In genomic region chr13:73035336-73035940, GRCm38 (mm10) we compare ENCODE assay signal across 22 mouse cellular contexts.
DNase-seq lines count a peak whose midpoint lies in the region; ATAC-seq lines count a peak whose summit lies in the region.
"Had no signal": no experiment of that assay in that cellular context is flagged by ENCODE, and none has a peak within 500 bp of the region (broad histone marks: within the 10 kb centered on the region; RNA-seq: fewer than 3 reads in every experiment).

No protein-coding gene starts in this region.

- 15% methylated on average over 2 of the region's 2 CpGs for WGBS in hindbrain, embryonic 14.5 days
- 36% methylated on average over 2 of the region's 2 CpGs for WGBS in midbrain, embryonic 12.5 days
- 38% methylated on average over 2 of the region's 2 CpGs for WGBS in neural tube, embryonic 12.5 days
- 64% methylated on average over 2 of the region's 2 CpGs for WGBS in intestine, embryonic 16.5 days

- H3K36me3 ChIP-seq in megakaryocyte, embryonic 14.5 days (replicated peaks; ENCODE audit: low read length): no peaks in the 10 kb centered on the region
- no peaks in the 10 kb centered on the region for H3K36me3 ChIP-seq in hindbrain, embryonic 14.5 days (replicated peaks; ENCODE audit: control insufficient read depth, insufficient read depth)
- H3K36me3 ChIP-seq in midbrain, embryonic 12.5 days: no peaks in the 10 kb centered on the region
- H3K36me3 ChIP-seq in neural tube, embryonic 12.5 days: no peaks in the 10 kb centered on the region
- H3K36me3 ChIP-seq in intestine, embryonic 16.5 days (ENCODE audit: control insufficient read depth, insufficient read depth, low read length): no peaks in the 10 kb centered on the region
- H3K36me3 ChIP-seq: limb, embryonic 13.5 days; liver, embryonic 13.5 days; lung, embryonic 15.5 days had no signal

- H3K9ac ChIP-seq in hindbrain, embryonic 14.5 days: no peak overlapping the region
- no peak overlapping the region for H3K9ac ChIP-seq in midbrain, embryonic 12.5 days (replicated peaks)
- H3K9ac ChIP-seq in neural tube, embryonic 12.5 days: no peak overlapping the region
- H3K9ac ChIP-seq in intestine, embryonic 16.5 days (ENCODE audit: low read depth, low read length): no peak overlapping the region
- H3K9ac ChIP-seq: forebrain, postnatal 0 days; limb, embryonic 13.5 days; liver, embryonic 13.5 days; lung, embryonic 15.5 days had no signal

- H3K27me3 ChIP-seq in megakaryocyte, embryonic 14.5 days (replicated peaks): no peaks in the 10 kb centered on the region
- peaks cover 6% of the 10 kb centered on the region; the same call in 1 of the 2 replicates for H3K27me3 ChIP-seq in hindbrain, embryonic 14.5 days (ENCODE audit: control insufficient read depth, insufficient read depth, low read length)
- peaks cover 76% of the 10 kb centered on the region for H3K27me3 ChIP-seq in midbrain, embryonic 12.5 days
- H3K27me3 ChIP-seq in neural tube, embryonic 12.5 days (replicated peaks): peaks cover 13% of the 10 kb centered on the region
- no peaks in the 10 kb centered on the region for H3K27me3 ChIP-seq in intestine, embryonic 16.5 days (replicated peaks; ENCODE audit: control insufficient read depth, insufficient read depth, low read length)
- H3K27me3 ChIP-seq: liver, embryonic 13.5 days; lung, embryonic 15.5 days had no signal

- peaks cover 38% of the 10 kb centered on the region for H3K9me3 ChIP-seq in megakaryocyte, embryonic 14.5 days
- H3K9me3 ChIP-seq in hindbrain, embryonic 14.5 days (ENCODE audit: control insufficient read depth, low read length): no peaks in the 10 kb centered on the region
- H3K9me3 ChIP-seq in midbrain, embryonic 12.5 days: no peaks in the 10 kb centered on the region
- H3K9me3 ChIP-seq in neural tube, embryonic 12.5 days: no peaks in the 10 kb centered on the region
- no peaks in the 10 kb centered on the region for H3K9me3 ChIP-seq in intestine, embryonic 16.5 days (ENCODE audit: control insufficient read depth, low read length)
- H3K9me3 ChIP-seq: limb, embryonic 13.5 days; liver, embryonic 13.5 days; lung, embryonic 15.5 days had no signal

- H3K4me3 ChIP-seq in megakaryocyte, embryonic 14.5 days (replicated peaks): peak overlapping the region; percentile 0
- H3K4me3 ChIP-seq in hindbrain, embryonic 14.5 days (replicated peaks; ENCODE audit: low read length): no peak overlapping the region
- H3K4me3 ChIP-seq in midbrain, embryonic 12.5 days: no peak overlapping the region
- no peak overlapping the region for H3K4me3 ChIP-seq in neural tube, embryonic 12.5 days
- no peak overlapping the region for H3K4me3 ChIP-seq in intestine, embryonic 16.5 days (ENCODE audit: low read length)
- H3K4me3 ChIP-seq: gastrocnemius, adult 2 months; limb, embryonic 13.5 days; liver, embryonic 13.5 days; lung, embryonic 15.5 days had no signal

- no peak for ATAC-seq in megakaryocyte, adult 5-6 weeks (ENCODE audit: poor library complexity, severe bottlenecking)
- peak; percentile 31; the same call in 1 of the 2 replicates for ATAC-seq in hindbrain, embryonic 14.5 days (ENCODE audit: low FRiP score)
- peak; percentile 14; the same call in 1 of the 2 replicates for ATAC-seq in midbrain, embryonic 12.5 days (ENCODE audit: low FRiP score, low read depth)
- ATAC-seq in neural tube, embryonic 12.5 days (ENCODE audit: low FRiP score, low read depth): no peak
- no peak for ATAC-seq in intestine, embryonic 16.5 days
- ATAC-seq: activated CD4-positive, CD25-positive, alpha-beta regulatory T cell, adult 4 months; intestine, postnatal 0 days; Patski had no signal

- peak overlapping the region; percentile 65 for H3K27ac ChIP-seq in hindbrain, embryonic 14.5 days
- H3K27ac ChIP-seq in midbrain, embryonic 12.5 days (replicated peaks): peak overlapping the region; percentile 88
- peak overlapping the region; percentile 46; the same call in 1 of the 2 replicates for H3K27ac ChIP-seq in neural tube, embryonic 12.5 days
- no peak overlapping the region for H3K27ac ChIP-seq in intestine, embryonic 16.5 days (ENCODE audit: low read length)
- H3K27ac ChIP-seq: gastrocnemius, adult 2 months; kidney, postnatal 0 days; limb, embryonic 13.5 days; liver, embryonic 13.5 days; lung, embryonic 15.5 days; macrophage had no signal

- no peak overlapping the region for H3K4me2 ChIP-seq in hindbrain, embryonic 14.5 days (replicated peaks)
- peak overlapping the region; percentile 14; the same call in 1 of the 2 replicates for H3K4me2 ChIP-seq in midbrain, embryonic 12.5 days (replicated peaks)
- H3K4me2 ChIP-seq in neural tube, embryonic 12.5 days (replicated peaks): no peak overlapping the region
- no peak overlapping the region for H3K4me2 ChIP-seq in intestine, embryonic 16.5 days (ENCODE audit: low read depth, low read length)
- H3K4me2 ChIP-seq: limb, embryonic 13.5 days; liver, embryonic 13.5 days; lung, embryonic 15.5 days had no signal

- H3K4me1 ChIP-seq in megakaryocyte, embryonic 14.5 days: no peaks in the 10 kb centered on the region
- H3K4me1 ChIP-seq in hindbrain, embryonic 14.5 days (replicated peaks; ENCODE audit: control insufficient read depth, insufficient read depth, low read length): peaks cover 13% of the 10 kb centered on the region
- peaks cover 31% of the 10 kb centered on the region for H3K4me1 ChIP-seq in midbrain, embryonic 12.5 days
- peaks cover 31% of the 10 kb centered on the region for H3K4me1 ChIP-seq in neural tube, embryonic 12.5 days
- no peaks in the 10 kb centered on the region for H3K4me1 ChIP-seq in intestine, embryonic 16.5 days (ENCODE audit: control insufficient read depth, insufficient read depth, low read length)
- H3K4me1 ChIP-seq: limb, embryonic 13.5 days; liver, embryonic 13.5 days; lung, embryonic 15.5 days had no signal

- DNase-seq in hindbrain, embryonic 14.5 days (ENCODE audit: low spot score): no peak
- DNase-seq in layer of hippocampus, adult 11-12 months (ENCODE audit: low spot score): no peak
- DNase-seq: adrenal gland, postnatal 25 days; cerebellum, postnatal 25 days; gastrocnemius, adult 2 months; heart, postnatal 4 days; liver, embryonic 13.5 days; right cerebral cortex, postnatal 25 days; thymus, postnatal 36 days had no signal

Comparison
In these comparisons a context has a peak if more than half of its experiments do, and no peak if none do; other contexts are left out.
1. ATAC-seq: peak in hindbrain, embryonic 14.5 days (single experiment) and midbrain, embryonic 12.5 days (single experiment); none in megakaryocyte, adult 5-6 weeks (single experiment), neural tube, embryonic 12.5 days (single experiment) and intestine, embryonic 16.5 days (single experiment).